Mouse (Mus musculus) gonadal fat pad, adult 2 months (tissue): ENCODE measurements at regions not wholly inside any gene's neighbourhood (a gene's known extent, or its start where the extent isn't known, plus 50 kb on each side); places are given as distances from the start of the nearest gene placed in this dataset.

ENCODE experiments used
- DNase-seq: peaks from one replicate; pipeline ENCODE4 v3.0.0-alpha.2; 2012; ENCODE audit warnings: low read depth

- no peak for DNase-seq
Observed at GRCm38 (mm10) chr3:143713183-143713582, 491.8 kb downstream of the Lmo4 start.

- no peak for DNase-seq
Observed at GRCm38 (mm10) chr3:143710805-143711469, 494.1 kb downstream of the Lmo4 start.

GRCm38 (mm10) chr3:143706679-143707078 is 498.3 kb downstream of the Lmo4 start:
- no peak for DNase-seq

GRCm38 (mm10) chr3:143694817-143695216 is 510.2 kb downstream of the Lmo4 start:
- no peak for DNase-seq

GRCm38 (mm10) chr3:143685742-143686141 is 519.3 kb downstream of the Lmo4 start:
- no peak for DNase-seq

- DNase-seq, result no peak
Observed at GRCm38 (mm10) chr3:143678186-143678585, 526.8 kb downstream of the Lmo4 start.

- no peak for DNase-seq
Observed at GRCm38 (mm10) chr3:143674855-143675254, 530.2 kb downstream of the Lmo4 start.

- DNase-seq, result no peak
Observed at GRCm38 (mm10) chr3:143674446-143674845, 530.6 kb downstream of the Lmo4 start.

- no peak for DNase-seq
Observed at GRCm38 (mm10) chr3:143662041-143662685, 542.9 kb downstream of the Lmo4 start.

GRCm38 (mm10) chr3:143659421-143659978 is 545.5 kb downstream of the Lmo4 start:
- no peak for DNase-seq

- no peak for DNase-seq
Observed at GRCm38 (mm10) chr3:143647237-143647636, 557.8 kb downstream of the Lmo4 start.

GRCm38 (mm10) chr3:143646836-143647235 is 558.2 kb downstream of the Lmo4 start:
- DNase-seq, result no peak

GRCm38 (mm10) chr3:143633036-143633435 is 572.0 kb downstream of the Lmo4 start:
- no peak for DNase-seq

GRCm38 (mm10) chr3:143631183-143631582 is 573.8 kb downstream of the Lmo4 start:
- DNase-seq, result no peak

- no peak for DNase-seq
Observed at GRCm38 (mm10) chr3:143624906-143625305, 580.1 kb downstream of the Lmo4 start.

- no peak for DNase-seq
Observed at GRCm38 (mm10) chr3:143622275-143622674, 582.7 kb downstream of the Lmo4 start.

- DNase-seq, result no peak
Observed at GRCm38 (mm10) chr3:143619125-143619524, 585.9 kb downstream of the Lmo4 start.

- DNase-seq, result no peak
Observed at GRCm38 (mm10) chr3:143614895-143615294, 590.1 kb downstream of the Lmo4 start.

- no peak for DNase-seq
Observed at GRCm38 (mm10) chr3:143614004-143614403, 591.0 kb downstream of the Lmo4 start.

- DNase-seq, result no peak
Observed at GRCm38 (mm10) chr3:143609673-143610072, 595.3 kb downstream of the Lmo4 start.

GRCm38 (mm10) chr3:143599120-143599519 is 605.9 kb downstream of the Lmo4 start:
- no peak for DNase-seq

GRCm38 (mm10) chr3:143596949-143597593 is 607.9 kb downstream of the Lmo4 start:
- no peak for DNase-seq
